Mouse (Mus musculus): ENCODE results near the gene Mfsd9. TPM values are rescaled to one million over a fixed set of nuclear protein-coding genes. Genes with fewer than 3 reads are reported as not detected.

The Mfsd9 gene
- total RNA-seq (2021) = 1 to 10 TPM; 9.1 to 9.7 TPM

DNA sequence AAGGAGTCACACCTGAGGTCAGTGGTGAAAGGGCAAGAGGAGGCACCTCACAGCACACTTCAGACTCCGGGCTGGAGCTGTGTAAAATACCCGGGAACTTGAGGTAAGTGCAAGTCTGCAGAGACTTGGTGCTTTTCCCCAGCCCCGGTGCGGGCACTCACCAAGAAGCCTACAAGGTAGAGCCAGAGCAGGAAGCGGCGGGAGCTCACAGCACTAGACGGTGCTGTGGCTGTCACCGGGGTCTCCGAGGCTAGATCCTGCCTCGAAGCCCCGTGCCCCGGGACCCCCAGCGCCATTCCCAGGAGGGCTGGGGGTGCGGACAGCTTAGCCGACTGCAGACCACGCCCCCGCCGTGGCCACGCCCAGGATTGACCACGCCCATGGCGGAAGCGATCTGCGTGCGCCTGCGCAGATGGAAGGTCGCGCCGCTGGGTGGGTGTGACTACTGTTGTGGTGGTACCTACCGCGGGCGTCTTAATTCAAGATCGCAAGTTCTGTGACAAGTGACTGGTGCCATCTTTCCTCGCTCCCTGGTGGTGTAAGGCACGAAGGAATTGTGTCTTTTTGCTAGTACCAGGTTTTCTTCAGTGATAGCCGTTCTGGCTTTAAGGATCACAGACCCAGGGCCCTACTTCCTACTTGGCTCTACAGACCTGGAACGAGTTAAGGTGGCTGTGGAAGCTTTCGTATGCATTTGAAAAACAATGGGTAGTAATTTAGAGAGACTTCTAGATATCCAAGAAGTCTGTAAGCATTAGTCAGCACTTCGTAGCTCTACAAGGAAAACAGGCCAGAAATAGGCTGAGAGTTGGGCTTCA lies at the start of gene Mfsd9:
Gene Mfsd9, minus strand, starts transcription at position 364 of the 818 bp plus-strand sequence.
- intact Hi-C loops (cut with DNase I) = no loop called here
- DNase-seq = peak; percentile 93

DNA sequence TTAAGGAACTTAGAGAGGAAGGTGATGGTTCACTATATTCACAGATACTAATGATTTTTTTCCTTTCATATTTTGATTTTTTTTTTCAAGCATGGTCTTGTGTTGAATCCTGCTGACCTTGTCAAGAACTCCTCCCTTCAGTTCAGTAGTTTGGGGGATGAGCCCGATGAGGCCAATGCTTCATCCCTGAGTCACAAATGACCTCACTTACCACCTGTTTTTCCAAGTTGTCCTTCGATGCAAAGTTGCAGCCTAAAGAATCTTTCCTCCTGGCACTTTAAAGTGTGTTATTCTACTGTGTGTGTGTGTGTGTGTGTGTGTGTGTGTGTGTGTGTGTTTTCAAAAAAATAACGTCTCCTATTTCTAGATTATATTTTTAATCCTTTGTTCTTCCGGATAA lies 45.0 kb upstream of the Mfsd9 start:
- intact Hi-C loops (cut with DNase I) = no loop called here
- no peak for DNase-seq

DNA sequence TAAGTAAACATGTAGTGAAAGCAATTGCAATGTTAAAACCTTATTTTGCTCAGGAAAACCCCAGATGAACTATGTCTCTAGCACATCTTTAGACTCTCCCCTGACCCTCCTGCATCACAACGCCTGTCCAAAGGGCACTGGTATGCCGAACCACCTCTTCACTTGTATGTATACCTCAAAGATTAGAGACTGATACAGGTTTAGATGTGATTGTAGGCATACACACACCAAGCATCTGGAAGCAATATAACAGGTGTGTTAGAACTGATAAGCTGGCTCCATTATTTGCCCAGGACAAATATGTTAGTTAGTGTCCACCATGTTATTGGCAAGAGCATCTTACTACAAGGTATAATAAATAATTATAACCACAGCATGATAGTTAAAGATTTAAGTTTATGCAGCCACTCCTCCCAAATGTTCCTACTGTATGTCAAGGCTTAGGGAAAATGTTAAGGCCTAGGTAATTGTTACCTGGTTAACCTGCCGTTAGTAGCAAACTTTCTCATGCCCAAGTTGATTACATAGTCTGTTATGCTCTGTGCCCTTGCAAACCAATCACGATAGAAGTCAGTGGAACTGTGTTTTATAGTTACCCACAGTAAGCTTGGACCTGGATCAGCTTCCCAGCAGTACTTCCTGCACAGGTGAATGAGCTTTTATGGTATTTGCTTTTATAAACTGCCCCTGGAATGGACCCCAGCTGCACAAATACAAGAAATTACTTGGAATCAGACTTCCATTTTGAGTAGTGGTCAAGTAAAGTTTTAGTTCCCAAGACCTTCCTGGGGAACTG lies 40.4 kb upstream of the Mfsd9 start:
- intact Hi-C loops (cut with DNase I) = no loop called here
- no peak for DNase-seq

DNA sequence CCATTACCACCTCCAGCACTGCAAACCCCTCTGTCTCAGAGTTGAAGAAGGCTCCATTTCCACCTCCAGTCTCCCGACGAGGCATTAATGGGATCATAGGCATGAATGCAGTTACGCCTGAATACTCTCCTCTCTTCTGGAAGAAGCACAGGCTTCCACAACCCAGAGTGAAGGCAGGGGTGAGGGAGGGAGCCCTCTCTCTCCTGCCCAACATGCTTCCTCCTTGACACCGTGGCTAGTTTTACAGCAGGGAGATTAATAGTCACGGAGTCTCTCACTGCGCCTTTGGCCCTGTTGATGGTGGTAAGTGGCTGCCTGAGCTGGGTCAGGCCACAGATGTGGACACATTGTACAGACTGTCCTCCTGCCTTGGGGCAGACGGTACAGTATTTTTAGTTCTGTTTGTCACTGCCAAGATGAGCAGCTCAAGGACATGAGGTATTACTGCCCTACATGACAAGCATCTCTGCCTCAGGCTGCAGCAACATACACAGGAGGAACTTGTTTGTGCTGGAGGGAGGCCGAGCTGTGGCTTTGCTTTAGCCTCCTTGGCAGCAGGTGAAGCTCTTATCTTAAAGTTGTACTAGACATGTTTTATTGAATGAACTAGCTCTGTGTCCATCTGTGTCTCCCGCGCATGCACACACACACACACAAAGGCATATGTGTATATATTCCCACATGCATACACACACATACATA lies 38.9 kb upstream of the Mfsd9 start:
- intact Hi-C loops (cut with DNase I) = no loop called here
- DNase-seq = no peak

DNA sequence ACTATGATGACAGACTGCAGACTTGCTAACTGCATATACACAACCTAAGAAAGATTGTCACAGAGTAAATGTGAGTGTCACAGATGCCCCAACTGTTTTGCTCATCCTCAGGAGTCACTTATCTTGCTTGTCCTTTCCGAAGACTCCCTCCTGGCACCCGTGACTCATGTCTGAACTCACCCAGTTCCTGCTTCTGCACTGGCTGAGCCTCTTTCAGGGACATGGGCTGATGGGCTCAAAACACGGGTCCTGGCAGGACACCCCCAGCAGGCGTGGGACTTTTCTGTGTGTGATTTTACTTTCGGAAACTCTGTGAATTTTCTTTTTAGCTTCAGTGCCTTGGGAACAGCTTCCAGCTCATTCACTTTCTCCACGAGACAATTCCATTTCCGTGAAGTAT lies 35.3 kb upstream of the Mfsd9 start:
- no peak for DNase-seq
- intact Hi-C loops (cut with DNase I) = no loop called here

DNA sequence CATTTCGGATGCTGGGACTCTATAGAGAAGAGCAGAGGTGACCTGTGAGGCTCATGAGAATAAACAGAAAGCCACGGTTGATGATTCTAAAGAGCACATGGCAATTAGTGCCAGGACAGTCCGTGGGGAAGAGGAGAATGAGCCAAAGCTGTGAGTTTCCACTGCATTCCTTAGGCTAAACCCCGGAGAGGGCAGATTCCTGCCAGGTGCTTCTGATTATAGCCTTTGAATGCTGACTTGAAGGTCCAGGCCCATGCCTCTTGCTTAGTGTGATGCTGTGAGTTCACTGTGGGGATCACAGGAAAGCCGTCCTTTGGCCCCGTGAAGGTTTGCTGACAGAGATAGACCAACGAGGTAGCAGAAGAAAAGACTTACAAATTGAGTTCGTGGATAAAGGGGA lies 34.4 kb upstream of the Mfsd9 start:
- intact Hi-C loops (cut with DNase I) = no loop called here
- DNase-seq = no peak

DNA sequence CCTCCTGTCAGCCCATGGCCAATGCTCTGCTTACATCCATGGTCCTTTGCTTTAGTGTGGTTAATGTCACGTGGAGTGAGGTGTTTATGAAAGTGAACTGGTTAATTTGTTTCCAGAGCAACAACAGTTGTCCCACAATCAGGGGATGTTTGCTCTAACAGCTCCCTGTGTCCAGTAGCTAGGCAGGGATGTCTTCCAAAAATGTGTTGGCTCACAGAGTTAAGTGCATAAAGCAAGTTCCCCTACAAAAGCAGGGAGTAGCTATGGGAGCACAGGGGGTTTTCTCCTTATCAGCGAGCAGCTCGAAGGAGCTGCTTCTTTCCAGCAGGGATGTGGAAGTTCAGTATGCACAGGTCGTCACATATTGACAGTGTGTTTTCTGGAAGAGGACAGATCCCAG lies 34.0 kb upstream of the Mfsd9 start:
- DNase-seq = no peak
- intact Hi-C loops (cut with DNase I) = no loop called here

DNA sequence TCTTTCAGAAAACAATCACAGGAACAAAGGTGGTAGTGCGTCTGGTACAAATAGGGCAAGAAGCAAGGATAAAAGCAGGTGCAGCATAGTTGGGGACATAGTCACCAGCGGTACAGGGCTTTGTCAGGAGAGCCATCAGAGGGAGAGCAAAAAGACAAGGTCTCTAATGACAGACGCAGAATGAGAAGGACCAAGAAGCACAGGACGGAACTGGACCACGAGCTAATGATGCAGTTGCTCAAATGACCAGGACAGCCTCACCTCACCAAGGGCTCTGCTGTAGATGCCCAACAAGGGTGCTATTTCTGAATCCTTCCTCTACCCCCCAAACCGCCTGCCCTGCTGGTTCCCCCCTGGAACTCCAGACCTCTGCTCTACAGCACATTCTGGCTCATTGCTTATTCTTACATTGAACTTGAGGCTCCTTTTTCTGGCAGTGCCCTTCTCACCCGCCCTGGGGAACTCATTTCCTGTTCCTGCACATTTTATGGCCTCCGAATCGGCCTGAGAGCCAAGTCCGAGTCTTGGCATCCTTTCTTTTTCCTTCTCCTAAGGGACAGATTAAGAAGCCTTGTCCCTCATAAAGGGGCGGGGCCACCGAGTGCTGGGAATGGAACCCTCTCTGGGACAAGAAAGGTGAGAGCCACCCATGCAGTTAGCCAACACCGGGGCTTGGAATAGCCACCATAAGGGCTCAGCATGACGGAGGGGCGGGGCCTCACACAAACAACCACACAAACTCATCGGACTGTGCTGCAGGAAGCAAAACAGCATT lies 24.8 kb upstream of the Mfsd9 start:
- DNase-seq = no peak
- intact Hi-C loops (cut with DNase I) = no loop called here

DNA sequence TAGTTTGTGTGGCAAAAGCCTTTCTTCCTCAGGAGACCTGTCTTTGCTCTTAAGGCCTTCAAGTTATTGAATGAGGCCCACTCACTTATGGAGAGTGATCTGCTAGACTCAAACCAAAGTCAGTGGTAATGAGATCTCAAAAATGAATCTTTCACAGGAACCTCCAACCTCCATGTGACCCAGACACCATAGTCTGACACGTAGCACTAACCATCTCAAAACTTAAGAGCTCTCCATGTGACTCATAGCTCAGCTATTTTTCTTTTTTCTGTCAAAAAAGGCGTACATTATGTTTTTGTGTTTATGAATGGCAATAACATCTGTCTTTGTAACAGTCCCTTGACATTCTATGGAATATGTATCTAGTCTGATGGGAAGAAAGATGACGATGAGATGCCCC lies 18.2 kb upstream of the Mfsd9 start:
- no peak for DNase-seq
- intact Hi-C loops (cut with DNase I) = no loop called here

DNA sequence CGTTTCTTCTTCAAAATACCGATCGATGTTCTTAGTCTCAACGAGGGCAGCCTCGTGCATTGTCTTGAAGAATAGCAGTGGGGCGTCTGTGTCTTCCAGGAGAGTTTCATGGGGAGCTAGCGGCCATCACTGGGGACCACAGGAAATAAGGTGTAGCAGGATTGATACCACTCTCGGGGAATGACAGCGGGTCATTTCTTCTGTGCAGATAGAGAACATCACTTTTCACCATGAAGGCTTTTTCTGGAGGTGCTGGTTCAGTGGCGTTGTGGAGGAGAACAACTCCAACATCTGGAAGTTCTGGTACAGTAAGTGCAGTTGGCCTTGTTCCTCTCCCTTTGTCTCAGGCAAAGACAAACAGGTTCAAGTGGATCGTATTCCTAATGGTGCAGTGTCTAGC lies 15.4 kb upstream of the Mfsd9 start:
- DNase-seq = no peak
- intact Hi-C loops (cut with DNase I) = no loop called here

DNA sequence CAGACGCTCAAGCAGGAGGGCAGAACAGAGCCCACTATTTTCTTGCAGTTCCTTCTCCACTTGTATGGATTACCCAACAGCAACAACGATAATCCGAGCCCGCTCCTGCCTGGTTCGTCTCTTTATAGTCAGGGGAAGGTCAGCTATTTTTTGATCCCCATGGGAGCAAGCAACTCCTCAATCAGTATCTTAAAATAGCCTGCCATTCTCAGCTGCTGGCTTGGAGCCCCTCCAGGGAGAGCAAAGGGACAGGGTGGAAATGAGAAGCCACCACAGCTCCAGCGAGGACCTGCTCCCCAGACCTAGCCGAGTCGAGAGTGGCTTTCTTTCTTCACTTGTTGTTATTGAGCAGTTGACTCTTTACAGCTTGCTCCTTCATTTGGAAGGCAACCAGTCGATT lies 14.9 kb upstream of the Mfsd9 start, which contains the start of gene Tmem182:
Gene Tmem182, plus strand, starts transcription at position 251 of the 400 bp plus-strand sequence.
- no peak for DNase-seq
- intact Hi-C loops (cut with DNase I) = no loop called here

DNA sequence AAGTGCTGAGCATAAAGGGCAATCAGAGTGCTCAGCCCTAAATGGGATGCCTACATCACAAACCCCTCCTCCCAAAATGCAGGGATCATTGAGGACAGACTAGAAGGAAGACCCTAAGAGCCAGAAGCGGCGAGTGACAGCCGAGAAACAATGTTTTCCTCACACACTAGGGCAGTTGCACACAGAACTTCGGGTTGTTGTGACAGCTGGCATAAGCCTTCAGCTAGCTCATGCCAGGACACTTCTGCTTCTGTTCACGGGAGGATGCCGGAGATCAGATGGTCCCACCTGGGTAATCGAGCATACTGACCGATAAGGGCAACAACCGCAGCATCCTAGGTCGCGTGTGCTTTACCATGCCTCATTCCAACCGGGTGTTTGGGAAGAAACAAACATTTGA lies 13.6 kb upstream of the Mfsd9 start:
- intact Hi-C loops (cut with DNase I) = no loop called here
- DNase-seq = no peak

DNA sequence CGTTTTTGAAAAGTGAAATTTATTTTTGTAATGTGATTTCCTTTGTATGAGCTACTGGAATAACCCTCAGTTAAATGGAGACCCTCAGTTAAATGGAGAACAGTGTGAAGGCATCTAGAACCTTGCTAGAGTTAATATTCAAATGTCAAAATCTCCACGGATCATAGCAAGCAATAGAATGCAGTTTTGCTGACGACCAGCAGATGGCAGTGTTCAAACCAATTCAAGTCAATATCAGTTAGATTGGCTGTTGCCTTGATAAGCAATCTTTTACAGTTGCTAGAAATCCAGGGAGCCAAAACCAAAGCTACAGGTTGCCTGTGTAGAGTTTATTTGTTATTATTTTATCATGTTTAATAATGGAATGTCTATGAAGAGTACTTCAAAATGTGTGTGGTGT lies 12.3 kb upstream of the Mfsd9 start:
- intact Hi-C loops (cut with DNase I) = no loop called here
- peak; percentile 45 for DNase-seq

DNA sequence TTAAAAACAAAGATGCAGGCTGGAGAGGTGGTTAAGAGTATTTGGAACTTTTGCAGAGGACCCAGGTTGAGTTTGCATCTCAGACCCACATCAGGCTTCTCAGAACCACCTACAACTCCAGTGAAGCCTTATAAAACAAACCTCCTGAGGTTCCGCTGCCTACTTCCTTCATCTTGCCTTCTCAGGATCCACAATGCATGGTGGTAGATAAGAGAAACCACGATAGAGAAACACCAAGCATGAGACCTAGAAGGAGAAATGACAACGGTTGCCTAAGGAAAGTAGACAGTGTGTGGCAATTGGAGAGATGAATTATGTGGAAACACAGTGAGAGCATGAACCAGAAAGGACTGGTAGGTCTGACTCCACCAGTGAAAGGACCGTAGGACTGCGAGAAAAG lies 10.4 kb upstream of the Mfsd9 start:
- no peak for DNase-seq
- intact Hi-C loops (cut with DNase I) = no loop called here

DNA sequence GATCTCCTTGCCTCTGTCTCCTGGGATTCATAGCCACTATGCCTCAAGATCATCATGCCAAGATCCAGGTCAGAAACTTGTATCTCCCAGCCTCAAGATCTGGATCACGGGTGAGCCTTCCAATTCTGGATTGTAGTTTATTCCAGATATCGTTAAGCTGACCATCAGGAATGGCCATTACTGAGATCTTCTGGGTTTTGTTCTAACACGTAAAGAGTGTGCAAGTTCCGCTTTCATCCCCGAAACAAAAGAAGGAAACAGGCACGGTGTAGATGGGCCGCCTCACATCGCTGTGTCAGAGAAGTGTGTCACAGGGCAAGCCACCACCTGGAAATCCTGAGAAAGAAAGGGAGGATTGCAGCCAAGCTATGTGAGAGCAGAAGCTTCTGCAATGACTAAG lies 8.6 kb upstream of the Mfsd9 start:
- no peak for DNase-seq
- intact Hi-C loops (cut with DNase I) = loop anchor here (5.0 kb wide), 1 partner anchor 43 kb away; no protein-coding TSS in a partner anchor

DNA sequence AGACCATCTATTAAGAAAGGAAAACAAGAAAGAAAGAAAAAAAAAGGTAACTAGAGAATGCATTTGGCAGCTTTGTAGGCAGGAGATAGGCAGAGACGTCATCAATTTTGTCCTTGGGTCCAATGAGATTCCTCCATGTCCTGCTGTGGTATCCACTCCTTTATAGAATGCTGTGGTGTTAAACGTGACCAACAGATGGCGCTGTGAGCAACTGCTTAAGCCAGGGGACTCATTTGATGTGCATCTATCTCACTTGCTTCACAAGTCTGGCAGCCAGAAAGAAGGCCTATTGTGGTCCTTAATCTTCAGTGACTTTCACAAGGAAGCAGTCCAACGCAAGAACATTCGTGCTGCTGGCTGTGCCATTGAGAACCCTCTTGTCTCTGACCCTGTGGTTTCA lies 6.9 kb upstream of the Mfsd9 start:
- intact Hi-C loops (cut with DNase I) = loop anchor here (5.0 kb wide), 1 partner anchor 45 kb away; no protein-coding TSS in a partner anchor
- peak; percentile 60 for DNase-seq

DNA sequence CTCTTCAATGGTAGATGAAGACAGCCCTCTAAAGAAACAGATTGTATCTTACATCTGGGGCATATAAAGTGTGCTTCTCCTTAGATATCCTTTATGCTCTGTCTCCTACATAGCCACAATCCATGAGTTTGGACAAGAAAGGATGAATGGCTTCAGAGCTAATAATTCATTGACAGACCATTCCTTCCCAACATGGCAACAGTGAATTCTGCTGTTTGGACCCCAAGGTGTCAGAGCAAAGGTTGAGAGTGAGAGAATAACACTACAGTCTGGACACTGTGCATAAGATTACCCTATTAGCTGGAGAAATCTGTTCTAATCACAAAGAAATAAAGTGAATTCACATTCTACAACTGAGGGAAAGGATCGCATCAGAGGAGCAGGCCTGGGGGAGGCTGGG lies 5.0 kb upstream of the Mfsd9 start:
- no peak for DNase-seq
- intact Hi-C loops (cut with DNase I) = loop anchor here (5.0 kb wide), 1 partner anchor 47 kb away; no protein-coding TSS in a partner anchor

DNA sequence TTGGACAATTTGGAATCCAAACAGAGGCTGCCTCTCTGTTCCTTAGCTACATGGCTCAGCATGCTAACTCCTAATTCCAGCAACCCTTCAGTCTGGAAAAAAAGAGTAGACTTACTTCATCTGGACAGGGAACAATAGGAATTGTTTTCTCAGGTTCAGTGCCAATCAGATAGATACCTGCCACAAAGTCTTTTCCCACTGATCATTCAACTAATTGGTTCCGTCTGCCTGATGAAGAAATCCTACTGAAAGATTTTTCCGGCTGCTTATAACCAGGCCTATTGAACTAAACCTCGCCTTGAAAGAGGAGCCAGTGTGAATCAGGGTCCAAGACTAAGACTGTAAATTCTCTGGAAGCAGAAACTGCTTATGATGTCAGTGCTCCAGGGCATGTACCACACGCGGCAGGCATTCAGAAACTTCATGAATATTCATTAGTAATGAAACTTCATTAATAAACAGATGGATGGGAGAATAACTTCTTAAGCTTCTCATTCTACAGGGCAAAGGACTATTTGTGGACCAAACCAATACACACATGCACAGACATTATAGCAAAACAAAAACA lies 737 bp downstream of the Mfsd9 start:
- intact Hi-C loops (cut with DNase I) = no loop called here
- no peak for DNase-seq

DNA sequence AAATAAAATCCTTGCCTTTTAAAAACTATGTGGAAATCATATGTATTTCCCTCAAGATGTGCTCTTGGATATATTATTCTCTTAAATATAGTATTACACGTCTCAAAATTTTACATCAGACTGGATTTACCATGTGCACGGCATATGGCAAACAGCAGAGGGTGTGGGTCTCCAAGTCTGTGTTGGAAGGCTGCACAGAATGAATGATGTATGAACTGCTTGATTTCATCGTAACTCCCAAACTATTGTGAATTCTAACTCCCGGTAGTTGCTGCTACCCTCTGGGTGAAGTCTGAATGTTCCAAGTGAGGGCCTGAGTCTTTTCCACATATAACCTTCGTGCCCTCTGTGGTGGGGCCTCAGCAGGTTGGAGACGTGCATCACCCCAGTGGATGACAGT lies 1.5 kb downstream of the Mfsd9 start:
- no peak for DNase-seq
- intact Hi-C loops (cut with DNase I) = no loop called here

DNA sequence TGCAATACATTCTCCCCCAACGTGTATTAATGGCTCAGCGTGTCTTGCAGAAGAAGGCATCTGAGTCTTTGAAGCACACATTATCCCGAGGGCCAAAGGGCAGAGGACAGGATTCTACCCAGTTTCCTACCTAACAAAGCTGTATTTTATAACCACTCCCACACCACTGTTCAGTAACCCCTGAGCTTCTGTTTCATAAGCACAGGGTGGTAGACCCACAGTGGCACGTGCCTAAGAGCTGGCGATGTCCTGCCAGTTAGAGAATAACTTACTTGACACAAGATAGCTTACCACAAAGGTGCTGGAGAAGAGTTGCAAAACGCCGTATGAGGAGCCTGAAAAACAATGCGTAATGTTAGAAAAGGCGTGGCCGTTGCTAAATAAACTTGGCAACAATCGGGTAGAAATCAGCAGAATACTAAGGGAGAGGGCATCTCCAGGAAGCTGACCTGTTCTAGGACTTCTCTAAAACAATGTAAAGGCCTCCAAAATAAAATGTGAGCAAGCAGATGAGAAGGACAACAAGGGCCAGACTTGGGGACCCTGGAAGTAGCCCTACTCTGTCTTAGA lies 4.5 kb downstream of the Mfsd9 start:
- intact Hi-C loops (cut with DNase I) = no loop called here
- no peak for DNase-seq

Data from left cerebral cortex, postnatal 4 days (tissue).